Mouse (Mus musculus): ENCODE data around the gene E2f3. TPM values are rescaled to one million over a fixed set of nuclear protein-coding genes. Genes with fewer than 3 reads are reported as not detected.

E2f3 gene
- total RNA-seq, 1 experiment from 2014 or later = 2.7 TPM

GRCm38 (mm10) chr13:29944915-29945570 is 40.8 kb downstream of the E2f3 start:
- no peak for ATAC-seq (ENCODE audit: extremely low read depth, insufficient number of reproducible peaks, low FRiP score, poor library complexity, severe bottlenecking)

DNA sequence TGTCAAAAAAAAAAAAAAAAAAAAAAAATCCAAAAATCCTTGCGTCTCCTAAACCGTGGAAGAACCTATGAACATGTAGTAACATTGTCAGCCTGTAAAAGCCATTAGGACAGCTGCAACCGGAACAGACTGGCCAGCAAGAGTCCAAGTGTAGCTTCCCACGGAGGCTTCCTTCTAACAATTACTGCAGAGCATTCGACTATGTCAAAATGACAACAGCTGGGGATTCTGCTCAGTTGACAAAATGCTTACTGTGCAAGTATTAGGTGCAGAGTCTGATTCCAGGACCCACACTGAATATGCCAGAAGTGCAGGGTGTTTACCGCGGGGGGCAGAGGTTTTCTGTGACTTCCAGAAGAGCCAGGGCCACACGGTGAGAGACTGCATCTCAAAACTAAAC is 41.4 kb downstream of the E2f3 start:
- ATAC-seq (ENCODE audit: extremely low read depth, insufficient number of reproducible peaks, low FRiP score, poor library complexity, severe bottlenecking) = no peak

- ATAC-seq (ENCODE audit: extremely low read depth, insufficient number of reproducible peaks, low FRiP score, poor library complexity, severe bottlenecking) = no peak
These were observed 42.3 kb downstream of the E2f3 start for GRCm38 (mm10) chr13:29943541-29944039.

- no peak for ATAC-seq (ENCODE audit: extremely low read depth, insufficient number of reproducible peaks, low FRiP score, poor library complexity, severe bottlenecking)
These were observed 45.8 kb downstream of the E2f3 start for GRCm38 (mm10) chr13:29940071-29940470.

DNA sequence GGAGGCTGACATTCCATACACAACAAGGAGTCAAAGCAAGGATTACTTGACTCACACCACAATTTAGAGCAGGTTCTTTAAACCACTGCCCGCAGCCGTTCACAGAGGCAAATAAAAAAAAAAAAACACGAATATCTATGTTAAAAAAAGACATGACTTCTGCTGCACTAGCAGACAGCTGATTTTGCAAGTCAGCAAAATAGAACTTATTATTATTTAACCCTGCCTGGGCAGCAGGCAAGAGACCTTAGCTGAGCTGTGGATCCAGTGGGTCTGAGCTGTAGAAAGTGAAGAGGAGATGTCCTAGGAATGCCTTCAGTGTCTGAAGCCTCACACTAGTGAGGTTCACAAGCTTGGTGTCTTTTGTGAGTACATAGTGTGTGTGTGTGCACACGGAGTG is 46.5 kb downstream of the E2f3 start:
- no peak for ATAC-seq (ENCODE audit: extremely low read depth, insufficient number of reproducible peaks, low FRiP score, poor library complexity, severe bottlenecking)

DNA sequence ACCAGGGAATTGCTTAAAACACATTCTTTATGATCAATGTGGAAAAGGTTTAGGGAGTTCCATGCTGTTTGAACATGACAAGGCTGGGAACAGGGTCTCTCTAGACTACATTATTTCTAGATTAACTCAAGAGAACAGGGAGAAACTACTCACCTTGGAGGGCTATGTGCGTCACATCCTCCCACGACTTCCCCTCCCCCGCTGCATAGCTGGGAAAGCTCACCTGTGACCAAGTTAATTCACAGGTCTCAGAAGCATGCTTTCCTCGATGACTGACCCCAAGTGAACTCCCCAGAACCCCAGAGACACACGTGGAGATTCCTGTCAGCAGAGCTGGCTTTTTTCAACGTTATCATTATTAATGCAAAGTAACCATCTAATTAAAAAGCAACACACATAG is 47.1 kb downstream of the E2f3 start:
- ATAC-seq (ENCODE audit: extremely low read depth, insufficient number of reproducible peaks, low FRiP score, poor library complexity, severe bottlenecking) = no peak

DNA sequence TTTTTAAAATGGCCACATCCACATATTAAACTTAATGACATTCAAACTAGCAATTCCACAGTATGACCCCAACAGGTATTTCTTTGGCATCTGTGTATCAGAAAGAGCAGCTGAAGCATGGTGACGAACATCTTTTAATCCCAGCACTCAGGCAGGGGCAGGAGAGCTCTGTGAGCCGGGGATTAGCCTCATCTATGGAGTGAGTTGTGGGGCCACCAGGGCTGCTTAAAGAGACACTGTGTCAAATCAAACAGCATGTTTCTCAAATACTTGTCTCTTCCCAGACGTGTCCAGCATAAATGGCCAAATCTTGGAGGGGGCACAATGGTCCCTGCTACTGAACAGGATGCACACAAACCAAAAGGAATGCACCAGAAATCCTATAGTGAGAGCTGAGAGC is 59.7 kb downstream of the E2f3 start:
- no peak for ATAC-seq (ENCODE audit: extremely low read depth, insufficient number of reproducible peaks, low FRiP score, poor library complexity, severe bottlenecking)

DNA sequence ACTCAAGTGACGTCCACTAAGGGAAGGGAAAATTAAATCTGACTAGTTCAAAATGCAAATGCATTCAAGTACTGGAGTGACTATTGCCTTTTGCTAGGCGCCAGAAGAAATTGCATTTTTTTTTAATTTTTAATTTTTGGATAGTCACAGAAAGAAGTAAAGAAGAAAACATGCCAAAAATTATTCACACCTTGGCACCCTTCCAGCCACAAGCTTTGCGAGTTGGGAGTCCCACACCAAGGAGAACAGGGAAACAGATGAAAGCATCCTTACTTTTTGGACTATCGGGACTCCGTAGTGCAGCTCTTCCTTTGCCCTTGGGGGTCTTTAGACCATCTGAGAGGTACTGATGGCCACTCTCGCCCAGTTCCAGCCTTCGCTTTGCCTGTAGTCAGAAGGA is 66.0 kb downstream of the E2f3 start:
- ATAC-seq (ENCODE audit: extremely low read depth, insufficient number of reproducible peaks, low FRiP score, poor library complexity, severe bottlenecking) = no peak

- no peak for ATAC-seq (ENCODE audit: extremely low read depth, insufficient number of reproducible peaks, low FRiP score, poor library complexity, severe bottlenecking)
These were observed 69.3 kb downstream of the E2f3 start for GRCm38 (mm10) chr13:29916561-29916960.

DNA sequence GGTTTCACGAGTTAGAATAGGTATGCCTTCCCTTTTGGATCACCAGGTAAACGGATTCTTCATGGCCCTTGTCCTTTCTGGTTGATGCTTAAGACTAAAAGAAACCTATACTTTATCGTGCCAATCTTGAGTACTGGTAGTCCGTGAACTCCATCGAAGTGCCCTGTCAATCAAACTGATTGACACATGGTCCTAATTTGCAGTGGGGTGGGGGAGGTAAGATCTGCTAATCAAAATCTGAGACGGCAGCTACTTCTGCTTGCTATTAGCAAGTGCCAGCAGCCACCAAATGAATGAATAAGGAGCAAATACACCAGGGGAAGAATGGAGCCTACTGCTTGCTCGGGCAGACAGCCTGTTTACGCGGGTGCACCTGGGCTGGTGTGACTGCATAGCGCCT is 72.3 kb downstream of the E2f3 start:
- no peak for ATAC-seq (ENCODE audit: extremely low read depth, insufficient number of reproducible peaks, low FRiP score, poor library complexity, severe bottlenecking)

GRCm38 (mm10) chr13:29913061-29913460 is 72.8 kb downstream of the E2f3 start:
- no peak for ATAC-seq (ENCODE audit: extremely low read depth, insufficient number of reproducible peaks, low FRiP score, poor library complexity, severe bottlenecking)

GRCm38 (mm10) chr13:29912251-29912650 is 73.6 kb downstream of the E2f3 start:
- ATAC-seq (ENCODE audit: extremely low read depth, insufficient number of reproducible peaks, low FRiP score, poor library complexity, severe bottlenecking) = no peak

- no peak for ATAC-seq (ENCODE audit: extremely low read depth, insufficient number of reproducible peaks, low FRiP score, poor library complexity, severe bottlenecking)
These were observed 74.7 kb downstream of the E2f3 start for GRCm38 (mm10) chr13:29911141-29911540.

GRCm38 (mm10) chr13:29908431-29908830 is 77.4 kb downstream of the E2f3 start:
- no peak for ATAC-seq (ENCODE audit: extremely low read depth, insufficient number of reproducible peaks, low FRiP score, poor library complexity, severe bottlenecking)

DNA sequence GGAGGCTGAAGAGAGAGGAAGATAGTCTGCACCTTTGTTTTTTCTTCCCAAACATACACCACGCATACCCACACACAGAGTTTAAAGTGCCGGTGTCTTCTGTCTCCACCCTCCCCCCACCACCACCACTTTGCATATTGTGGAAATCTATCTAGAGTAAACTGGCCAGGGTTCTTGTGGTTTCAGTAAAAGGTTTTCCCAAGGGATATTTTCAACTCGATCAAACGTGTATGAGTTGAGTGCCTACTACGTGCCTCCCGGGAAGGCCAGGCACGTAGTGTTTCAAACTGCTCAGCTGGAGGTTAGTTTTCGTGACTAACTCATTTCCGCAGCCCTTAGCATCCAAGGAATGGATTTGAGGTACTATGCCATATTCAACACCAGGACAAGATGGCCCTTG is 77.9 kb downstream of the E2f3 start:
- no peak for ATAC-seq (ENCODE audit: extremely low read depth, insufficient number of reproducible peaks, low FRiP score, poor library complexity, severe bottlenecking)

- ATAC-seq (ENCODE audit: extremely low read depth, insufficient number of reproducible peaks, low FRiP score, poor library complexity, severe bottlenecking) = no peak
These were observed 79.1 kb downstream of the E2f3 start for GRCm38 (mm10) chr13:29906734-29907133.

DNA sequence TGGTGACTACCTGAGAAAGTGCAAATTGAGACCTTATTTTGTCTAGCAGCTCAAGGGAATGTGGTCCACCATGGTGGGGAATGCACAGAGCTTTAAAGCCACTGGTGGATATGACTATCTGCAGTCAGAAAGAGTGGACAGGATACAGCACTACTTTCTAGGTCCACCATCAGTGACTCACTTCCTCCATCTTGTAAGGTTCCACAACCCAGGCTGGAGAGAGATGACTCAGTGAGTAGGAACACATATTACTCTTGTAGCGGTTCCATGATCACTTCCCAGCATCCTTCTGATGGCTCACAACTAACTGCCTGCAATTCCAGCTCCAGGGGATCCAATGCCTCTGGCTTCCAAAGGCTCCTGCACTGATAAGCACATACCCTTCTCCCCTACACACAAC is 82.5 kb downstream of the E2f3 start:
- ATAC-seq (ENCODE audit: extremely low read depth, insufficient number of reproducible peaks, low FRiP score, poor library complexity, severe bottlenecking) = no peak

GRCm38 (mm10) chr13:29902676-29903075 is 83.2 kb downstream of the E2f3 start:
- ATAC-seq (ENCODE audit: extremely low read depth, insufficient number of reproducible peaks, low FRiP score, poor library complexity, severe bottlenecking) = no peak

DNA sequence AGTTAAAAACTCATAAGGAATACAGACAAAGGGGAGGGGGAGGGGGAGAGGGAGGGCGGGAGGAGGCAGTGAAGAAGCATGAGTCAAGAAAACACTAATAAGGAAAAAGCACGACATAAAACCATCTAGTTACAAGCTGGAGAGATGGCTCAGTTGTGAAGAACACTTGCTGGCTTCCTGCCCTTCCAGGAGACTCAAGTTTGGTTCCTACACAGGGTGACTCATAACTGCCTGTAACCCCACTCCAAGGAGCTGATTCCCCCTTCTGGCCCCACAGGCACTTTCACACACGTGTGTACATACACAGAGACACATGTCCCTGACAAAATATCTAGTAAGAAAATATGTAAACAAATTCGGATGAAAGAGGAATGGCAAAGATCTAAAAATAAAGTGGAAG is 84.2 kb downstream of the E2f3 start:
- no peak for ATAC-seq (ENCODE audit: extremely low read depth, insufficient number of reproducible peaks, low FRiP score, poor library complexity, severe bottlenecking)

GRCm38 (mm10) chr13:29866780-29867179 is 119.1 kb downstream of the E2f3 start:
- ATAC-seq (ENCODE audit: extremely low read depth, insufficient number of reproducible peaks, low FRiP score, poor library complexity, severe bottlenecking) = no peak

- no peak for ATAC-seq (ENCODE audit: extremely low read depth, insufficient number of reproducible peaks, low FRiP score, poor library complexity, severe bottlenecking)
These were observed 121.5 kb downstream of the E2f3 start for GRCm38 (mm10) chr13:29864331-29864730.

Data from neutrophil, adult 5-6 weeks (primary cell).